Mouse (Mus musculus): ENCODE data around the gene Iqcj.

- TF ChIP-seq CTCF (IDR thresholded peaks at IDR 0.05; ENCODE audit: borderline replicate concordance, insufficient read depth, low read length) (no peak), POLR2A (IDR thresholded peaks at IDR 0.05; ENCODE audit: low read depth, low read length) (no peak)
These were observed 120.3 kb downstream of the Iqcj start for GRCm38 (mm10) chr3:68012342-68012741.
